Mouse (Mus musculus) CH12.LX (cell line): ENCODE data around the gene Fam173a.

Experiments used
- CTCF ChIP-seq, 2 experiments: IDR thresholded peaks in 1 of 2; conservative IDR thresholded peaks in 1 of 2; 2 replicates each; pipeline ENCODE4 v1.5.1; 2011 to 2012; ENCODE audit warnings: low read depth in 2 of 2, low read length in 2 of 2, improper control_type of control experiment in 1 of 2, inconsistent platforms in 1 of 2, mild to moderate bottlenecking in 1 of 2, moderate library complexity in 1 of 2
- EP300 ChIP-seq: IDR thresholded peaks from 2 replicates; pipeline ENCODE4 v1.6.1; 2011; ENCODE audit warnings: low read length, improper control_type of control experiment
- JUND ChIP-seq: conservative IDR thresholded peaks from 2 replicates; pipeline ENCODE4 v1.6.1; 2011; ENCODE audit warnings: low read depth, low read length, improper control_type of control experiment
- POLR2A ChIP-seq: IDR thresholded peaks from 2 replicates; pipeline ENCODE4 v1.6.1; 2011; ENCODE audit warnings: low read depth, mild to moderate bottlenecking, improper control_type of control experiment, low read length
- POLR2AphosphoS2 ChIP-seq: IDR thresholded peaks from 2 replicates; pipeline ENCODE4 v1.6.1; 2011; ENCODE audit warnings: low read depth, low read length, improper control_type of control experiment
- RCOR1 ChIP-seq: conservative IDR thresholded peaks from 2 replicates; pipeline ENCODE4 v1.6.1; 2012; ENCODE audit warnings: low read depth, mild to moderate bottlenecking, inconsistent platforms, low read length, improper control_type of control experiment
- TBP ChIP-seq: conservative IDR thresholded peaks from 2 replicates; pipeline ENCODE4 v1.6.1; 2011; ENCODE audit warnings: low read depth, low read length, improper control_type of control experiment

DNA sequence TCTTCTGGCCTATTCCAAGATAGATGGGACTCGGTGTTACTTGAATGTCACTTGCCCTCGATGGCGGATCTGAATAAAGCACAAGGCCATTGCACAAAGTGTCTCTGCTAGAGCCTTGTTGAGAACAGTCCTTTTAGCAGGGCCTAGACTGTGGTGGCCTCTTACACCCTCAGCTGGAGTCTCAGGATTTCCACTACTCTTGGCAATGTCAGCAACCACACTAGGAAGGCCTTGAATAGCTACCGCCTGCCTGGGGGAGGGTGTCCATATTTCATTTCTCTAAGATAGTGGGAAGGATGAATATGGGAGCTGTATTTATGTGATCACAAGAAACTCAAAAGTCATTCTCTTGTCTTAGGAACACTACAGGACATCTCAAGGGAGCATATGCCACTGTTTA lies 44.5 kb downstream of the Fam173a start:
- TF ChIP-seq EP300 (no peak), CTCF (conservative IDR thresholded peaks at IDR 0.05 in 1 of 2, IDR thresholded peaks at IDR 0.05 in 1 of 2; ENCODE audit: low read depth in 2 of 2, low read length in 2 of 2) (no peak), POLR2A (no peak), RCOR1 (no peak), JUND (no peak), POLR2AphosphoS2 (no peak), TBP (no peak)
